Mouse (Mus musculus): Measurements from ENCODE around the gene Sumf2. TPM values are rescaled to one million over a fixed set of nuclear protein-coding genes. Genes with fewer than 3 reads are reported as not detected.

Gene Sumf2
- total and polyA plus RNA-seq, 3 experiments: 34.6 to 43.0 (median 39.7) TPM

GRCm38 (mm10) chr5:129877731-129878455, 31.1 kb downstream of the Sumf2 start:
- H3K4me3 ChIP-seq (replicated peaks in 1 of 3; ENCODE audit: low read depth in 2 of 3, low read length in 2 of 3, poor library complexity in 1 of 3): no peak overlapping the region
- no peak overlapping the region for H3K9ac ChIP-seq (ENCODE audit: insufficient read depth, low read depth)
- DNase-seq (ENCODE audit: extremely low read depth): no peak
- H3K4me2 ChIP-seq (ENCODE audit: insufficient read depth, low read depth, poor library complexity, severe bottlenecking): no peak overlapping the region
- TF ChIP-seq MAFK (IDR thresholded peaks at IDR 0.05; ENCODE audit: insufficient replicate concordance, low read length) (no peak), RCOR1 (conservative IDR thresholded peaks at IDR 0.05; ENCODE audit: low read depth, low read length) (no peak), UBTF (IDR thresholded peaks at IDR 0.05; ENCODE audit: low read depth, low read length) (no peak), ZC3H11A (IDR thresholded peaks at IDR 0.05; ENCODE audit: low read depth, low read length) (no peak), MXI1 (IDR thresholded peaks at IDR 0.05; ENCODE audit: low read depth, low read length) (no peak), EP300 (IDR thresholded peaks at IDR 0.05; ENCODE audit: low read length) (no peak), TCF12 (IDR thresholded peaks at IDR 0.05; ENCODE audit: low read depth, low read length) (no peak), MAX (IDR thresholded peaks at IDR 0.05; ENCODE audit: low read length) (no peak), PAX5 (IDR thresholded peaks at IDR 0.05; ENCODE audit: low read length) (no peak)
- H3K27ac ChIP-seq (ENCODE audit: insufficient read depth, low read depth): no peak overlapping the region
- in situ Hi-C loops (cut with MboI; ENCODE audit: low pct_ligation_motif_present, low pct_unique_long_range_greater_than_20kb, low sequenced_read_pairs) (no loop called here), dilution Hi-C loops (cut with MboI; ENCODE audit: extremely low pct_ligation_motif_present, extremely low pct_unique_long_range_greater_than_20kb, low sequenced_read_pairs) (no loop called here)
- no peaks in the 10 kb centered on the region for H3K9me3 ChIP-seq (replicated peaks; ENCODE audit: low read length)
- no peaks in the 10 kb centered on the region for H3K79me2 ChIP-seq (replicated peaks; ENCODE audit: control insufficient read depth, extremely low read depth, insufficient read depth, poor library complexity, severe bottlenecking)
- no peaks in the 10 kb centered on the region for H3K4me1 ChIP-seq (ENCODE audit: control insufficient read depth in 1 of 2, insufficient read depth in 2 of 2)
- H3K27me3 ChIP-seq (replicated peaks): no peaks in the 10 kb centered on the region
- peaks cover 18 to 24% of the 10 kb centered on the region in 2 experiments for H3K36me3 ChIP-seq (replicated peaks in 1 of 2; ENCODE audit: control insufficient read depth in 1 of 2, insufficient read depth in 1 of 2, low read length in 1 of 2)

- no peaks in the 10 kb centered on the region; a peak in 1 of 4 replicates for H3K4me1 ChIP-seq (ENCODE audit: control insufficient read depth in 1 of 2, insufficient read depth in 2 of 2)
- H3K79me2 ChIP-seq (replicated peaks; ENCODE audit: control insufficient read depth, extremely low read depth, insufficient read depth, poor library complexity, severe bottlenecking): peaks cover 5% of the 10 kb centered on the region
- no peak overlapping the region for H3K4me3 ChIP-seq (replicated peaks in 1 of 3; ENCODE audit: low read depth in 2 of 3, low read length in 2 of 3, poor library complexity in 1 of 3)
- TF ChIP-seq CTCF (conservative IDR thresholded peaks at IDR 0.05 in 1 of 2, IDR thresholded peaks at IDR 0.05 in 1 of 2; ENCODE audit: low read depth in 2 of 2, low read length in 2 of 2) (peak in 1 of 2 experiments; percentile 61; a peak in 2 of 4 replicates), MXI1 (IDR thresholded peaks at IDR 0.05; ENCODE audit: low read depth, low read length) (no peak), EP300 (IDR thresholded peaks at IDR 0.05; ENCODE audit: low read length) (no peak), SMC3 (IDR thresholded peaks at IDR 0.05; ENCODE audit: low read depth, low read length) (peak; percentile 50), USF2 (conservative IDR thresholded peaks at IDR 0.05; ENCODE audit: low read depth, low read length) (no peak), ZKSCAN1 (IDR thresholded peaks at IDR 0.05; ENCODE audit: borderline replicate concordance, low read depth, low read length) (no peak), BHLHE40 (IDR thresholded peaks at IDR 0.05; ENCODE audit: low read depth, low read length) (no peak), RAD21 (IDR thresholded peaks at IDR 0.05; ENCODE audit: low read depth, low read length) (peak; percentile 40), ZNF384 (IDR thresholded peaks at IDR 0.05; ENCODE audit: low read depth, low read length) (no peak), MAZ (IDR thresholded peaks at IDR 0.05; ENCODE audit: low read depth, low read length) (no peak)
- H3K9me3 ChIP-seq (replicated peaks; ENCODE audit: low read length): no peaks in the 10 kb centered on the region
- H3K36me3 ChIP-seq (replicated peaks in 1 of 2; ENCODE audit: control insufficient read depth in 1 of 2, insufficient read depth in 1 of 2, low read length in 1 of 2): peaks cover 24 to 32% of the 10 kb centered on the region in 2 experiments
- H3K4me2 ChIP-seq (ENCODE audit: insufficient read depth, low read depth, poor library complexity, severe bottlenecking): no peak overlapping the region
- peak; percentile 19 for DNase-seq (ENCODE audit: extremely low read depth)
- no peaks in the 10 kb centered on the region for H3K27me3 ChIP-seq (replicated peaks)
- no peak overlapping the region for H3K27ac ChIP-seq (ENCODE audit: insufficient read depth, low read depth)
- no peak overlapping the region for H3K9ac ChIP-seq (ENCODE audit: insufficient read depth, low read depth)
- dilution Hi-C loops (cut with MboI; ENCODE audit: extremely low pct_ligation_motif_present, extremely low pct_unique_long_range_greater_than_20kb, low sequenced_read_pairs) (no loop called here), in situ Hi-C loops (cut with MboI; ENCODE audit: low pct_ligation_motif_present, low pct_unique_long_range_greater_than_20kb, low sequenced_read_pairs) (no loop called here)
Observed at GRCm38 (mm10) chr5:129878946-129879345, 32.2 kb downstream of the Sumf2 start.
